Mouse (Mus musculus) liver, embryonic 11.5 days (tissue): ENCODE data around the gene Plekha7. TPM values are rescaled to one million over a fixed set of nuclear protein-coding genes. Genes with fewer than 3 reads are reported as not detected.

Experiments
- ATAC-seq: fragments of 200-750 bp; cut with Nextera tagmentation; replicated peaks from 2 replicates; pipeline ENCODE4 v1.8.0; 2017; ENCODE audit warnings: moderate number of reproducible peaks, mild to moderate bottlenecking, moderate TSS enrichment, moderate library complexity; ENCODE audit not compliant: low FRiP score
- DNase-seq: peaks from one replicate; pipeline ENCODE4 v3.0.0-alpha.2; 2017; ENCODE audit warnings: low spot score
- H3K27ac ChIP-seq: fragments of 300-500 bp; sonication (generic); 2 replicates; pipeline ENCODE4 v1.5.1; 2014; ENCODE audit warnings: mild to moderate bottlenecking, low read depth, low read length, control low read depth
- H3K27me3 ChIP-seq: fragments of 300-500 bp; sonication (generic); replicated peaks from 2 replicates; pipeline ENCODE4 v1.6.1; 2014; ENCODE audit warnings: low read length, mixed read lengths; ENCODE audit not compliant: control insufficient read depth, insufficient read depth
- H3K36me3 ChIP-seq: fragments of 300-500 bp; sonication (generic); 2 replicates; pipeline ENCODE4 v1.6.1; 2014; ENCODE audit warnings: mild to moderate bottlenecking, low read length, moderate library complexity, mixed read lengths; ENCODE audit not compliant: control insufficient read depth, insufficient read depth
- H3K4me1 ChIP-seq: fragments of 300-500 bp; sonication (generic); replicated peaks from 2 replicates; pipeline ENCODE4 v1.6.1; 2014; ENCODE audit warnings: low read length, mixed read lengths; ENCODE audit not compliant: control insufficient read depth, insufficient read depth
- H3K4me2 ChIP-seq: fragments of 300-500 bp; sonication (generic); 2 replicates; pipeline ENCODE4 v1.6.1; 2014; ENCODE audit warnings: mild to moderate bottlenecking, control low read depth, moderate library complexity
- H3K4me3 ChIP-seq: fragments of 300-500 bp; sonication (generic); 2 replicates; pipeline ENCODE4 v1.5.1; 2014; ENCODE audit warnings: low read depth, low read length, control low read depth
- H3K9ac ChIP-seq: fragments of 300-500 bp; sonication (generic); 2 replicates; pipeline ENCODE4 v1.6.1; 2014; ENCODE audit warnings: low read depth, low read length, control low read depth
- H3K9me3 ChIP-seq: fragments of 300-500 bp; sonication (generic); 2 replicates; pipeline ENCODE4 v1.6.1; 2016; ENCODE audit warnings: low read length, inconsistent platforms, mixed read lengths; ENCODE audit not compliant: control insufficient read depth
- WGBS: fragments of 180-500 bp; shearing (Covaris S2); extraction: QIAGEN DNeasy Blood & Tissue Kit; methylation state at CpG from one replicate; pipeline ENCODE4 v1.1.7; 2014; 5-methylcytosine and 5-hydroxymethylcytosine counted together
- polyA plus RNA-seq: library from polyadenylated mRNA; unstranded; fragments of >200 nt; fragmentation: Nextera tagmentation; extraction: Ambion mirVana; gene quantifications from 2 replicates; pipeline ENCODE4 v1.2.1, GENCODE M21; 2014

Plekha7 gene
- polyA plus RNA-seq, 1 experiment from 2014 or later = 7.9 TPM

- WGBS = 65% methylated on average over 5 of the region's 5 CpGs
- Histone ChIP-seq H3K36me3 (no peaks in the 10 kb centered on the region), H3K4me2 (no peak overlapping the region), H3K4me1 (no peaks in the 10 kb centered on the region; the same call in 1 of the 2 replicates), H3K9me3 (no peaks in the 10 kb centered on the region), H3K9ac (no peak overlapping the region), H3K27ac (no peak overlapping the region), H3K4me3 (no peak overlapping the region), H3K27me3 (no peaks in the 10 kb centered on the region)
- no peak for DNase-seq
- no peak for ATAC-seq
Observed at GRCm38 (mm10) chr7:116186156-116186555, 122.0 kb downstream of the Plekha7 start.

GRCm38 (mm10) chr7:116184358-116185057 lies 123.7 kb downstream of the Plekha7 start:
- ATAC-seq (no peak), DNase-seq (no peak)
- H3K9me3 ChIP-seq = no peaks in the 10 kb centered on the region
- H3K36me3 ChIP-seq = no peaks in the 10 kb centered on the region
- H3K9ac ChIP-seq = no peak overlapping the region
- H3K27ac ChIP-seq = no peak overlapping the region
- no peaks in the 10 kb centered on the region for H3K27me3 ChIP-seq
- no peak overlapping the region for H3K4me3 ChIP-seq
- WGBS = 54% methylated on average over 11 of the region's 11 CpGs
- H3K4me2 ChIP-seq = no peak overlapping the region
- H3K4me1 ChIP-seq = no peaks in the 10 kb centered on the region; the same call in 1 of the 2 replicates

GRCm38 (mm10) chr7:116182451-116182850 lies 125.7 kb downstream of the Plekha7 start:
- no peak overlapping the region for H3K4me3 ChIP-seq
- WGBS = 68% methylated on average over 1 of the region's 1 CpGs
- H3K4me1 ChIP-seq = no peaks in the 10 kb centered on the region
- ATAC-seq (no peak), DNase-seq (no peak)
- no peak overlapping the region for H3K9ac ChIP-seq
- H3K4me2 ChIP-seq = no peak overlapping the region
- no peaks in the 10 kb centered on the region for H3K36me3 ChIP-seq
- H3K27ac ChIP-seq = no peak overlapping the region
- no peaks in the 10 kb centered on the region for H3K27me3 ChIP-seq
- H3K9me3 ChIP-seq = no peaks in the 10 kb centered on the region

- Histone ChIP-seq H3K36me3 (no peaks in the 10 kb centered on the region), H3K4me1 (no peaks in the 10 kb centered on the region), H3K9me3 (no peaks in the 10 kb centered on the region), H3K4me3 (no peak overlapping the region), H3K9ac (no peak overlapping the region), H3K27ac (no peak overlapping the region), H3K27me3 (no peaks in the 10 kb centered on the region), H3K4me2 (no peak overlapping the region)
- DNase-seq = no peak
- 82% methylated on average over 5 of the region's 5 CpGs for WGBS
- no peak for ATAC-seq
Observed at GRCm38 (mm10) chr7:116181444-116181946, 126.7 kb downstream of the Plekha7 start.

GRCm38 (mm10) chr7:116178916-116179315 lies 129.3 kb downstream of the Plekha7 start:
- Histone ChIP-seq H3K9ac (no peak overlapping the region), H3K4me1 (no peaks in the 10 kb centered on the region), H3K4me2 (no peak overlapping the region), H3K36me3 (no peaks in the 10 kb centered on the region), H3K4me3 (no peak overlapping the region), H3K27ac (no peak overlapping the region), H3K27me3 (no peaks in the 10 kb centered on the region), H3K9me3 (no peaks in the 10 kb centered on the region)
- DNase-seq (no peak), ATAC-seq (no peak)
- WGBS = 79% methylated on average over 3 of the region's 3 CpGs

- DNase-seq = no peak
- no peak overlapping the region for H3K27ac ChIP-seq
- H3K4me3 ChIP-seq = no peak overlapping the region
- H3K4me1 ChIP-seq = no peaks in the 10 kb centered on the region
- 91% methylated on average over 10 of the region's 10 CpGs for WGBS
- no peaks in the 10 kb centered on the region for H3K27me3 ChIP-seq
- ATAC-seq = no peak
- no peak overlapping the region for H3K4me2 ChIP-seq
- no peaks in the 10 kb centered on the region for H3K9me3 ChIP-seq
- H3K9ac ChIP-seq = no peak overlapping the region
- H3K36me3 ChIP-seq = no peaks in the 10 kb centered on the region
Observed at GRCm38 (mm10) chr7:116172774-116173173, 135.4 kb downstream of the Plekha7 start.

GRCm38 (mm10) chr7:116169426-116169825 lies 138.8 kb downstream of the Plekha7 start:
- no peaks in the 10 kb centered on the region for H3K9me3 ChIP-seq
- H3K4me2 ChIP-seq = no peak overlapping the region
- 79% methylated on average over 4 of the region's 4 CpGs for WGBS
- H3K4me1 ChIP-seq = no peaks in the 10 kb centered on the region
- no peak overlapping the region for H3K4me3 ChIP-seq
- ATAC-seq (no peak), DNase-seq (no peak)
- no peaks in the 10 kb centered on the region; the same call in 1 of the 2 replicates for H3K27me3 ChIP-seq
- no peak overlapping the region for H3K27ac ChIP-seq
- no peak overlapping the region for H3K9ac ChIP-seq
- H3K36me3 ChIP-seq = no peaks in the 10 kb centered on the region

GRCm38 (mm10) chr7:116168224-116168623 lies 140.0 kb downstream of the Plekha7 start:
- no peaks in the 10 kb centered on the region for H3K9me3 ChIP-seq
- DNase-seq = no peak
- no peak overlapping the region for H3K4me2 ChIP-seq
- no peaks in the 10 kb centered on the region for H3K36me3 ChIP-seq
- H3K4me1 ChIP-seq = no peaks in the 10 kb centered on the region
- H3K27ac ChIP-seq = no peak overlapping the region
- H3K4me3 ChIP-seq = no peak overlapping the region
- no peak for ATAC-seq
- 73% methylated on average over 7 of the region's 7 CpGs for WGBS
- no peaks in the 10 kb centered on the region; the same call in 1 of the 2 replicates for H3K27me3 ChIP-seq
- H3K9ac ChIP-seq = no peak overlapping the region

- Histone ChIP-seq H3K4me1 (no peaks in the 10 kb centered on the region), H3K4me3 (no peak overlapping the region), H3K27me3 (no peaks in the 10 kb centered on the region; the same call in 1 of the 2 replicates), H3K9ac (no peak overlapping the region), H3K4me2 (no peak overlapping the region), H3K9me3 (no peaks in the 10 kb centered on the region), H3K27ac (no peak overlapping the region), H3K36me3 (no peaks in the 10 kb centered on the region)
- no peak for DNase-seq
- WGBS = 84% methylated on average over 12 of the region's 12 CpGs
- ATAC-seq = no peak
Observed at GRCm38 (mm10) chr7:116164232-116164631, 143.9 kb downstream of the Plekha7 start.
